Mouse (Mus musculus) MEL-GATA-1-ER (cell line): ENCODE results near the gene Dok3.

Experiments used
- DNase-seq: peaks from one replicate; pipeline ENCODE4 v3.0.0-alpha.2; 2012; ENCODE audit warnings: low read depth; ENCODE audit errors: extremely low read depth

The Dok3 gene

DNA sequence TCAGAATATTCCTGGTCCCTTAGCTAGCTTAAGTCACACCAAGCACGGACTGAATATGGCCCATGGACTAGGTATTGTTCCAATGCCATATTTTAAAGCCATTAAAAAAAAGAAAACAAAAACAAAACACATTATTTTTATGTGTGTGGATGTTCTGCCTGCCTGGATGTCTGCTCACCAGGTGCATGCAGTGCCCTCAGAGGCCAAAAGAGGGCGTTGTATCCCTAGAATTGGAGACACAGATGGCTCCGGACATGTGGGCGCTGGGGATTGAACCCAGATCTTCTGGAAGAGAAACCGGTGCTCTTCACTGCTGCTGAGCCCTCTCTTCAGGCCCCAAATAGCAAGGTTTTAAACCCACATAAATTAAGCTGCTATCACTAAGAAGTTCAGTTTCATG lies 51.1 kb downstream of the Dok3 start:
- no peak for DNase-seq

DNA sequence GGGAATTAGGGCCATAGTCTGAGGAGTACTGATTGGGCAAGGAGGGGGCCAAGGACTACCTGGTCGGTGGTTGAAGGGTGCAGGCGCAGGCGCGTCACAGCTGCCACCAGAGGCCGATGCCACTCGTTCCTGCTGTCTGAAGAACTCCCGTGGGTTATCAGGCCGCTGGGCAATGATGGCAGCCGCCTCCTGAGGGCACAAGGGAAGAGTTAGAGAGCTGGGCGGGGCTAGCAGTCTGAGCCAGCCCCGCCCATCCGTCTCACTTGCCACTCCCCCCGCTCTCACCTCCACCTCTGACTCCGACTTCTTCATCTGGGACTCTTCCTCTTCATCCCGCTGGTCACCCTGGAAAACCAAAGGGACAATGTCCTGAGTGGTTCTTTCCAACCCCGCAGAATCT lies 51.6 kb downstream of the Dok3 start:
- no peak for DNase-seq

DNA sequence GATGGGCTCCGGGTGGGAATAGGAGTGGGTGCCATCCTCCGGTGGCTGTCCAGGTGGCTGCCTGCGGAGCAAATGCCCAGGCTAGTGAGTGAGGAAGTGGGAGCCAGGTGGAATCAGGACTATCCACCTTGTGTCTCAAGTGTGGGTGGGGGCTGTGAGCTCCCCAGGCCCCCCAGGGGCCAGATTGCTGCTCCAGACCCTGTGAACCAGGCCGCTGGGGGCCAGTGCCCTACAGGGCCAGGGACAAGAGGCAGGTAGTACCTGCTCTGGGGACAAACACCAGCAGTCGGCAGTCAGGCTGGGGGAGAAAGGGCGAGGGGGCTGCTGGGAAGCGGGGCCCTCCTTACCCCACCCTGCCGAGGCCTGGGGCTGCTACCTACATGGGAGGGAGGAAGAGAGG lies 52.8 kb downstream of the Dok3 start:
- no peak for DNase-seq

DNA sequence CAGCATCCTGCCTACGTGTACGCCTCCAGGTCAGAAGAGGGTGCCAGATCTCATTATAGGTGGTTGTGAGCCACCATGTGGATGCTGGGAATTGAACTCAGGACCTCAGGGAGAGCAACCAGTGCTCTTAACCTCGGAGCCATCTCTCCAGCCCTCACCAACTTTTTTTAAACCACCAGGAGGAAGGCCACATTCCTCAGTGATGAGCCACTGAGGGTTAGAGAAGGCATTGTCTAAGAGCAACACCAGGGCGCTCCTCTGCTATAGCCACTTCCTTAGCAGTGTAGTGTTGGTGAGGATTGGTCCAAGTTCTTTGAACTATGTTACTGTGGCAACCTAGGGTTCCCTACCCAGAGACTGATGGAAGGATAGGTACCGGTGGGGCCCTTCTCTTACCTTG lies 53.3 kb downstream of the Dok3 start:
- DNase-seq = no peak

DNA sequence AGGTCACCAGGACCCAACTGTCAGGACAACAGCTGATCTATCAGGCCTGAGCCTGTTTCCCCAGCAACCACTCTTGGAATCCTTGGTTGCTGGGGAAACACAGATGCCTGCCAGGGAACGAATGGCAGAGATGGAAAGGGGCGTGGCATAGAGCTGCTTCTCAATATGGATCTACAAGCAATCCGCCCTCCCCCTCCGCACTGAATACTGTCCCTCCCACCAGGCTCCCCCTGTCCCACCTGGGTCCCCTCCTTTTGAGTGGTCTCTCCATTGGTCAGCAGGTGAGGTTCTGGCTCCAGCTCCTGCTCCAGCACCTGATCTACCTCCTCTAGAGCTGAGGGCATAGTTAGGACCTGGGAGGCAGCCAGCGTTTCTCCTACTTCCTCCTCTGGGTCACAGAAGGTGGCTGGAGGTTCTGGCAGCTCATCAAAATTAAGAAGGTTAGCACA lies 54.5 kb downstream of the Dok3 start:
- DNase-seq = peak; percentile 63

DNA sequence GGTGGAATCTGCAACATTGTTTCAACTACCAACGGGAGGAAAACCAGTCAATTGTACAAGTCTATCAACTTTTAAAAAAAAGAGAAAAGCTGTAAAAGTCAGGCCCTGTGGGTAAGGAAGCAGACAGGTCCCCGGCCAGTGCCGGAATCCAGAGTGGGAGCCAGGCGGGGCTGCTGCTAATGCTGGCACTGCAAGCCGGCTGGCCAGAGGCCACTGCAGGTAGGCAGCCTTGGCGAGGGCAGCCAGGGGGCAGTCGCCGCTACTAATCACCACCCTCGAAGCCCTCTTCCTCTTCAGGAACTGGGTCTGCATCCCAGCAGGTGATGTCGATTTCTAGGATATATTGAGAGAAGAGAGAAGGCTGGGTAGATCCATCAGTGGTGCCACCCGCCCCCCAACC lies 55.1 kb downstream of the Dok3 start:
- DNase-seq = no peak
